Mouse (Mus musculus): Measurements from ENCODE around the gene Narf. TPM values are rescaled to one million over a fixed set of nuclear protein-coding genes. Genes with fewer than 3 reads are reported as not detected.

Gene Narf
- polyA plus RNA-seq, 1 experiment from 2014 or later, result 73.5 TPM

- Histone ChIP-seq H3K27me3 (no peaks in the 10 kb centered on the region), H3K9me3 (no peaks in the 10 kb centered on the region), H3K9ac (no peak overlapping the region), H3K4me1 (no peaks in the 10 kb centered on the region), H3K36me3 (peaks cover 84% of the 10 kb centered on the region), H3K27ac (no peak overlapping the region), H3K4me2 (replicated peaks) (no peak overlapping the region), H3K4me3 (no peak overlapping the region)
- WGBS, result 89% methylated on average over 11 of the region's 11 CpGs
- ATAC-seq (ENCODE audit: low FRiP score, low read depth), result no peak
These were observed 17.3 kb upstream of the Narf start for GRCm38 (mm10) chr11:121219776-121220175.

- ATAC-seq (ENCODE audit: low FRiP score, low read depth), result no peak
- Histone ChIP-seq H3K27me3 (no peaks in the 10 kb centered on the region), H3K4me1 (no peaks in the 10 kb centered on the region), H3K4me2 (replicated peaks) (no peak overlapping the region), H3K27ac (no peak overlapping the region), H3K4me3 (no peak overlapping the region), H3K9ac (no peak overlapping the region), H3K9me3 (no peaks in the 10 kb centered on the region), H3K36me3 (peaks cover 92% of the 10 kb centered on the region)
- WGBS, result 90% methylated on average over 5 of the region's 5 CpGs
These were observed 16.3 kb upstream of the Narf start for GRCm38 (mm10) chr11:121220771-121221170.

GRCm38 (mm10) chr11:121221321-121222010, 15.6 kb upstream of the Narf start:
- H3K36me3 ChIP-seq, result peaks cover 92% of the 10 kb centered on the region
- no peaks in the 10 kb centered on the region for H3K9me3 ChIP-seq
- 88% methylated on average over 6 of the region's 6 CpGs for WGBS

GRCm38 (mm10) chr11:121228129-121229017, 8.7 kb upstream of the Narf start:
- peaks cover 40% of the 10 kb centered on the region for H3K36me3 ChIP-seq
- H3K9ac ChIP-seq, result peak overlapping the region; percentile 79
- H3K4me2 ChIP-seq (replicated peaks), result peak overlapping the region; percentile 87
- H3K4me1 ChIP-seq, result peaks cover 10% of the 10 kb centered on the region
- WGBS, result 24% methylated on average over 21 of the region's 21 CpGs
- no peak for ATAC-seq (ENCODE audit: low FRiP score, low read depth)
- H3K9me3 ChIP-seq, result no peaks in the 10 kb centered on the region
- peak overlapping the region; percentile 77 for H3K4me3 ChIP-seq
- H3K27ac ChIP-seq, result peak overlapping the region; percentile 72; the same call in 1 of the 2 replicates
- no peaks in the 10 kb centered on the region for H3K27me3 ChIP-seq

More at GRCm38 (mm10) chr11:121221321-121222010, 15.6 kb upstream of the Narf start:
- no peaks in the 10 kb centered on the region for H3K4me1 ChIP-seq
- no peak overlapping the region for H3K9ac ChIP-seq
- no peak overlapping the region for H3K27ac ChIP-seq
- H3K4me3 ChIP-seq, result no peak overlapping the region
- no peaks in the 10 kb centered on the region for H3K27me3 ChIP-seq
- ATAC-seq (ENCODE audit: low FRiP score, low read depth), result no peak
- no peak overlapping the region for H3K4me2 ChIP-seq (replicated peaks)

- H3K27ac ChIP-seq, result peak within 1 kb of the TSS; percentile 72; the same call in 1 of the 2 replicates
- under 1% methylated on average over 23 of the region's 23 CpGs for WGBS
- H3K36me3 ChIP-seq, result peaks cover 33% of the 10 kb centered on the region
- peak; percentile 87 for ATAC-seq (ENCODE audit: low FRiP score, low read depth)
- H3K9me3 ChIP-seq, result no peaks in the 10 kb centered on the region
- peak within 1 kb of the TSS; percentile 77 for H3K4me3 ChIP-seq
- H3K27me3 ChIP-seq, result no peaks in the 10 kb centered on the region
- H3K4me2 ChIP-seq (replicated peaks), result peak within 1 kb of the TSS; percentile 87
- H3K9ac ChIP-seq, result peak within 1 kb of the TSS; percentile 79
- H3K4me1 ChIP-seq, result peaks cover 10% of the 10 kb centered on the region
These were observed 8.0 kb upstream of the Narf start, which contains the start of gene Cybc1 for GRCm38 (mm10) chr11:121229018-121229439. Gene Cybc1 (minus strand): TSS chr11:121229322.

- Histone ChIP-seq H3K4me1 (peaks cover 16% of the 10 kb centered on the region), H3K27me3 (no peaks in the 10 kb centered on the region), H3K4me3 (no peak overlapping the region), H3K4me2 (replicated peaks) (no peak overlapping the region), H3K36me3 (peaks cover 12% of the 10 kb centered on the region; the same call in 1 of the 2 replicates), H3K9me3 (no peaks in the 10 kb centered on the region), H3K9ac (no peak overlapping the region), H3K27ac (no peak overlapping the region)
- 79% methylated on average over 4 of the region's 4 CpGs for WGBS
- ATAC-seq (ENCODE audit: low FRiP score, low read depth), result no peak
These were observed 5.9 kb upstream of the Narf start for GRCm38 (mm10) chr11:121231191-121231590.

- Histone ChIP-seq H3K4me1 (peaks cover 18% of the 10 kb centered on the region), H3K27ac (no peak overlapping the region), H3K27me3 (no peaks in the 10 kb centered on the region), H3K9ac (no peak overlapping the region), H3K4me2 (replicated peaks) (no peak overlapping the region), H3K9me3 (no peaks in the 10 kb centered on the region), H3K36me3 (peaks cover 6% of the 10 kb centered on the region; the same call in 1 of the 2 replicates), H3K4me3 (no peak overlapping the region)
- WGBS, result 58% methylated on average over 4 of the region's 4 CpGs
- ATAC-seq (ENCODE audit: low FRiP score, low read depth), result no peak
These were observed 5.3 kb upstream of the Narf start for GRCm38 (mm10) chr11:121231628-121232291.

GRCm38 (mm10) chr11:121232706-121233105, 4.3 kb upstream of the Narf start:
- H3K4me1 ChIP-seq, result peaks cover 16% of the 10 kb centered on the region
- no peaks in the 10 kb centered on the region for H3K9me3 ChIP-seq
- no peak overlapping the region for H3K27ac ChIP-seq
- no peaks in the 10 kb centered on the region for H3K27me3 ChIP-seq
- ATAC-seq (ENCODE audit: low FRiP score, low read depth), result no peak
- H3K4me2 ChIP-seq (replicated peaks), result no peak overlapping the region
- no peak overlapping the region for H3K9ac ChIP-seq
- 32% methylated on average over 4 of the region's 4 CpGs for WGBS
- no peak overlapping the region for H3K4me3 ChIP-seq
- no peaks in the 10 kb centered on the region for H3K36me3 ChIP-seq

- ATAC-seq (ENCODE audit: low FRiP score, low read depth), result no peak
- no peaks in the 10 kb centered on the region for H3K9me3 ChIP-seq
- H3K27ac ChIP-seq, result peak overlapping the region; percentile 98
- no peaks in the 10 kb centered on the region for H3K27me3 ChIP-seq
- 35% methylated on average over 9 of the region's 9 CpGs for WGBS
- H3K9ac ChIP-seq, result no peak overlapping the region
- peaks cover 20% of the 10 kb centered on the region for H3K4me1 ChIP-seq
- H3K4me3 ChIP-seq, result no peak overlapping the region
- peak overlapping the region; percentile 58 for H3K4me2 ChIP-seq (replicated peaks)
- H3K36me3 ChIP-seq, result peaks cover 18% of the 10 kb centered on the region
These were observed 1.4 kb upstream of the Narf start for GRCm38 (mm10) chr11:121235475-121236238.

GRCm38 (mm10) chr11:121237345-121238128, 484 bp downstream of the Narf start:
- no peaks in the 10 kb centered on the region for H3K9me3 ChIP-seq
- H3K4me3 ChIP-seq, result peak overlapping the region; percentile 78
- peaks cover 35% of the 10 kb centered on the region for H3K36me3 ChIP-seq
- H3K9ac ChIP-seq, result peak overlapping the region; percentile 85
- ATAC-seq (ENCODE audit: low FRiP score, low read depth), result peak; percentile 59
- peaks cover 20% of the 10 kb centered on the region for H3K4me1 ChIP-seq
- no peaks in the 10 kb centered on the region for H3K27me3 ChIP-seq
- 4% methylated on average over 28 of the region's 28 CpGs for WGBS
- H3K27ac ChIP-seq, result peak overlapping the region; percentile 98
- peak overlapping the region; percentile 65 for H3K4me2 ChIP-seq (replicated peaks)

GRCm38 (mm10) chr11:121239669-121240068, 2.6 kb downstream of the Narf start:
- Histone ChIP-seq H3K4me1 (peaks cover 20% of the 10 kb centered on the region), H3K9ac (no peak overlapping the region), H3K4me3 (no peak overlapping the region), H3K36me3 (peaks cover 55% of the 10 kb centered on the region), H3K27me3 (no peaks in the 10 kb centered on the region), H3K27ac (no peak overlapping the region), H3K9me3 (no peaks in the 10 kb centered on the region), H3K4me2 (replicated peaks) (0 out of 2 replicates have a peak overlapping the region, but pooled peaks have one; percentile 65)
- WGBS, result 93% methylated on average over 2 of the region's 2 CpGs
- ATAC-seq (ENCODE audit: low FRiP score, low read depth), result no peak

Measured in limb, embryonic 13.5 days (tissue).